Mouse (Mus musculus) T-cell, adult 66 days (primary cell): Measurements from ENCODE around the gene Nlrp3. TPM values are rescaled to one million over a fixed set of nuclear protein-coding genes. Genes with fewer than 3 reads are reported as not detected.

Experiments used
- total RNA-seq, 2 experiments: library from RNA; stranded (reverse); gene quantifications; 3 replicates in 1 of 2; 4 replicates in 1 of 2; pipeline ENCODE4 v1.2.4; 2023

The Nlrp3 gene
- total RNA-seq, result under 1 TPM; 0.36 to 0.99 TPM

GRCm38 (mm10) chr11:59541324-59541723 lies at the start of gene Nlrp3:
Gene Nlrp3 (plus strand): TSS chr11:59541568.

GRCm38 (mm10) chr11:59526472-59527080 lies 14.8 kb upstream of the Nlrp3 start, which contains the start of gene Zkscan17:
Gene Zkscan17 (minus strand): TSS chr11:59526751.

GRCm38 (mm10) chr11:59576135-59576534 lies 34.8 kb downstream of the Nlrp3 start, which contains the start of gene Olfr222:
Gene Olfr222 (minus strand): TSS chr11:59576235.

GRCm38 (mm10) chr11:59593189-59593588 lies 51.8 kb downstream of the Nlrp3 start, which contains the start of gene Olfr223:
Gene Olfr223 (minus strand): TSS chr11:59593289.

Other genes starting within 250 kb of the Nlrp3 start
- not detected for gene Wnt9a, start 234.6 kb upstream of the Nlrp3 start, total RNA-seq
- under 1 TPM in 1 of 2 experiments, not detected in 1; 0.44 TPM for gene Prss38, start 165.9 kb upstream of the Nlrp3 start, total RNA-seq
- gene Jmjd4, start 91.5 kb upstream of the Nlrp3 start, total RNA-seq, result 10 to 100 TPM; 11.3 to 13.4 TPM
- 10 to 100 TPM; 22.4 to 28.3 TPM for gene Snap47, start 90.4 kb upstream of the Nlrp3 start, total RNA-seq
- gene Zfp867, start 69.1 kb upstream of the Nlrp3 start, total RNA-seq, result 1 to 10 TPM; 3.4 to 4.4 TPM
- gene Zkscan17, start 14.8 kb upstream of the Nlrp3 start, total RNA-seq, result 10 to 100 TPM; 21.7 to 27.2 TPM
- not detected for gene Olfr222, start 34.7 kb downstream of the Nlrp3 start, total RNA-seq
- not detected for gene Olfr223, start 51.7 kb downstream of the Nlrp3 start, total RNA-seq
- 10 to 100 TPM; 62.3 to 62.7 TPM for gene Mprip, start 119.7 kb downstream of the Nlrp3 start, total RNA-seq
- under 1 TPM in 1 of 2 experiments, not detected in 1; 0.44 TPM for gene Pld6, start 246.1 kb downstream of the Nlrp3 start, total RNA-seq